Mouse (Mus musculus): ENCODE measurements around the gene Wars.

The Wars gene

DNA sequence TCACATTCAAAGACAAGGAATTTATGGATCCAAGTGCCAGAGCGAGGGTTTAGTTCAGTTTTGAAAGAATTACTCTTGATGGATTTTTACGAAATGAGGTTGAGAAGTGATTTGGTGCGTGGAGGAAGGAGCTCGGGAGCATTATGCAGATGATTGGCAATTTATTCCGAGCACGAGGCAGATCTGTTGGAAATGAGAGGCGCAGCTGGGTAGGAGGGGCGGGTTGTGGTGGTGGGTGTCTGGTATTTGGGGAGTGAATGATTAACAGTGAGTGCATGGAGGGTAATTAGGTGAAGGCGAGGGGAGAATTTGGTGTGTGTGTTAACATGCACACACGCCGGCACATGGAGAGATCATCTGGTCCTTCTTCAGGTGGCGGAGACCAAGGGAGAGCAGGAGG is 12.4 kb upstream of the Wars start:
- no peak for DNase-seq (ENCODE audit: low spot score)

DNA sequence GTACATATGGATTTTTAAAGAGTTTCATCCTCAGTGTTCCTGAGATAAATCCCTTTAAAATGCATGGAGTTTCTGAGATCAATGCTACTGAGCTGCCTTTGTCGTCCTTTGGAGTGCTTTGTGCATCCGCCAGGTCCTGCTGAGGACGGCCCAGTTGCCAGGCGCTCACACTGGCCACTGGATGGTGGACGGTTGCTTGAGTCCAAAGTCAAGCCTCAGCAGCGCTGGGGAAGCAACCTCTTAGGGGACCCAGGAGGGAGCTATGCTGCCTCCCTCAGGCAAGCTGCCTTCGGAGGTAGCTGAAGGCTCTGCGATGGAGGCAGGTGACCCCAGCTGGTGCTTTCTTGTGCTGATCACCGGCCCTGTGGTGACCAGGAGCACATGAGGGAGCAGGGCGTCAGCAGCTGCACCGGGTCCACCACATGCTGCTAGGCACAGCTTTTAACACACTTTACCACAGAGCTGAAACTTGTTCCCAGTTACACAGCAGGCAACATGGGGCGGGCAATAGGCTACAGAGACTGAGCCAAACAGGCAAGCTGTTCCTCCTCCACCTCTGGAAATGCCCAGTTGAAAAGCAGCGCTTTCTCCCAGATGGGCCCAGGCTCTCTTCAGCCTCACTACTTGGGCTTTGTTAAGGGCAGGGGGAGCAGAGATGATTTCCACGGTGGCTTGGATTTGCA is 11.8 kb upstream of the Wars start:
- DNase-seq (ENCODE audit: low spot score) = no peak

DNA sequence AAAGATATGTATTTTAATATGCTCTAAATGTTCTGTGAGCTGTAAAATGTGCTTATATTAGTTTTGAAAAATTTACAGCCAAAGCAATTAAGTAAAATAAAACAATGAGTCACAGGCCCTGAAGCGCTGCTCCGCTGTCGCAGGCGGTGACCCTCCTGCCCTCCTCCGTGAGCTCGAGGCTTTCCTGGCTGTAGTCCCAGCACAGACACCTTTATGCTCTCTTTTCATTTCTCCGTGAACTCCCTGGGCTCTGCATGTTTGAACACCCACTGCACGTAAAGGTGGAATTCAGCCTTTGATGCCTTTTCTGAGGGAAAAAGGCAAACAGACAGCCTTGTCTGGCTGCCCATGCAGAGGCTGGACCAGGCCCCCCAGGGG is 10.3 kb upstream of the Wars start:
- no peak for DNase-seq (ENCODE audit: low spot score)

DNA sequence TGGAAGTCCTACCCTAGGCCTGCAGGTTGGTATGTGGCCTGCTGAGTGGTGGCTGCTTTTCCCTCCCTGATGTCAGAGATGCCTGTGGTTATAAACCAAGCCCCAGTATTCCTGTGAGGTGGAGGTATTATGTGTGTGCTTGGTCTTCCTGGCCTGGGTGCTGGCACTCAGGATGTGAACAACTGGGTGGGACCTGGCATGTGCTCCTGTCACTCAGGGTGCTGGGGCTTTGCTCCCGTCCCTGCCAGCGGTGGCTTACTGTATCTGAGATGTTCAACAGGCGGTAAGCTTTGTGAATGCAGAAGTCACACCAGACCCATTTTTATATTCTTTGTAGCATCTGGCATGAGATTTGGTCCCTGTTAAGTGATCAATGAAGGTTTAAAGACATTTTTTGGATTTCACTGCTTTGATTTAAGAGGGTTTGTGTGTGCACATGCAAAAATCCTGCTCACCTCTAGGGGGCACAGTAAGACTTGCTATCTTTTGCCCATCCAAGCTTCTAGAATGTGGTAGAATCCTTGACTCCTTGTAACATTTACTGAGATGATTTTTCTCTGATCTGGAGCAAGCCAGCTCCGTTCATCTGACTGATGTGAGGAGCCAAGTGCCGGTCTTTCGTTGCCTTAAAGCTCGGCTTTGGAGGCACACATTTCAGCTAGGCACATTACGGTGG is 9.8 kb upstream of the Wars start:
- peak; percentile 85 for DNase-seq (ENCODE audit: low spot score)

DNA sequence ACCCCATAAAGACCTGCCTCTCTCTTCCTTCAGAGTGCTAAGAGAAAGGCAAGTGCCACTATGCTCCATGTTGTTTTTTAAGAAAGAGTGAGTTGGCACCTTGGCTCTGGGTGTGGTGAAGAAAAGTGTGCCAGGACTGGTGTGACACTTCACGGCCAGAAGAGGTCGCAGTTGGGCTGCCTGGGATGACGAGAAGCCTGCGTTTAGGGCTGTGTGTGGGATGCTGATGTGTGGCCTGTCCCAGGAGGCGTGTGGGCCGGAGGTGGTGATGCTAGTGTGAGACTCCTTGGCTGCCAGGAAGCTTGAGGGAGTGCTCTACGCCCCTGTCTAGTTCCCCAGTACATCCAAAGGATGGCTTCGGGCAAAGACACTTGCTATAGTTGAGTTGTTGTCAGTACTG is 9.0 kb upstream of the Wars start:
- peak; percentile 74 for DNase-seq (ENCODE audit: low spot score)

DNA sequence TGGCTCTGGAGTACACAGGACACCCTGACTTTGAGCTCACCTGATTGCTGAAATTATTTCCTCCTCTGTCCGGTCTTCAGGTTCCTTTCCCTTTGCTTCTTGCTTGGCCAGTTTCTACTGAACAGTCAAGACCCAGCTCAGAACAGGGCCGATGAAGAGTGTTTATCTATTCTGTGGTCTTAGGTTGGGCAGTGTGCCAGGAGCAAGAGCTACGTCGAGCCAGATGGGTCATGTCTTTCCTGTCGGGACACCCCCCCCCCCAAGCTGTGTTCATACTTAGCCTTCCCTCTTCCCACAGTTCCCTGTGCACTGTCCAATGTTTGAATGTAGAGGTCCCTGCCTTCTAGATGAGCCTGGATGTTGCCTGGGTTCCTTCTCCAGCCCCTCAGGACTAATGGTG is 7.4 kb upstream of the Wars start:
- DNase-seq (ENCODE audit: low spot score) = no peak

DNA sequence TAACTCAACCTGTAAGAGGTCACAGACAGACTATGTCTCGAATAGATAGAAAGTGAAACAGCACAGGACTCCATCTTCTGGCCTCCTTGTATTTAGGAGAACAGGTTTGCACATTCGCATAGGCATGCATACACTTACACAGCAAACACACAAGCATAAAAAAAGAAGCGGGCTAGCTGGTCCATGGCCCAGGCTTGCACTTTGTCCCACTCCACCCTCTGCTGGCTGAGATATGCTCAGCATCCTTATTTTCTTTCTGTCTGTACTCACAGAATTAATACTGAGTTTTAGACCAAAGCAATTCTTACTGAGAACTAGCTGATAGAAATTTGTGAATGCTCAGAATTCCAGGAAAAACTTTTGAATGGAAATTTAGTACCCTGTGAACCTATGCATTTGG is 2.0 kb upstream of the Wars start:
- no peak for DNase-seq (ENCODE audit: low spot score)

DNA sequence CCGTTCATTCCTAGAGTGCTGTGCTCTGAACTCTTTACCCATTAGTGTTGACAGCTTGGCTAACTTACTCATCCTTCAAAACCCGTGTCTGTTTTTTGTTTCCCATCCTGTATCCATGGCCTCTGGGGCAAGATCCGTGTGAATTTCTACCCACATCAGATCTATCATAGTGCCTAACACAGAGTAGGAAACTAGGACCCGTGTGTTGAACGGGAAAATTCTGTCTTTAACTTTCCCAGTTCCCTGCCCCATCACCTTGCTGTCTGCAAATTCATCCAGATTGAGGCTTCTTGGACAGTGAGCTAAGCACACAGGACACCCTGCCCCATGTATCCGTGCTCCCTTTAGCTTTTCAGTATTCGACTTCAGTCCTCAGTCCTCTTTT is 450 bp upstream of the Wars start:
- DNase-seq (ENCODE audit: low spot score) = no peak

DNA sequence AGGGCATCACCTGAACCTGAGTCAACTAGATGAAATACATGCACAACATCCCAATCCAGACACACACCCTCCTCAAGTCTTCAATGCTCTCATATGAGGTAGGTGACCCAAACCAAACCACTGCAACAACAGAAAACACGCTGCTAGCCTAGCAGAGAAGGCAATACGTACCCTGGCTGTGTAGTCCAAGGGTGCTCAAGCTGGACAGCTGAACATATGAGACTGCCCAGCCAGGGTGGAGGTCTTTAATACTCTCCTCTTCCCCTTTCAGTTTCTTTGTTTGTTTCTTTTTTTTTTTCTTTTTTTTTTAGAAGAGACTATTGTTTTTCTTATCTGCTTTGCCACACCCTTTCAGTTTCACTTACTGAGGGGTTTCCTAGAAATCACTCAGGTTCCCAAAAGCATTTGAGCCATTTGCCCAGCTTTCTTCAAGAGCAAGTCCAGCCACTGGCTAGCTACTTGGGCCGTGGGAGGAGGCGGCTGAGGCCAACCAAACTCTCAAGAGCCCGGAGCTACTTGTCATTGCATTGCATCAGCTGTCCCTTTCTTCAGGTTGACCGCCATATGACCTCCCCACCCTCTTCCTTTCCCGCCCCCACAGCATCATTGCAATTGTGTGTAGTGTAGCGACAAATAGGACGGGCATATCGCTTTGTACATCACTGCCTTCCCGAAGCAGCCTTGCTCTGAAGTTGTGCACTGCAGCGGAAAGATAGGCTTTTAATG is 822 bp downstream of the Wars start, which contains the start of gene Wdr25:
Gene Wdr25, plus strand, starts transcription at position 643 of the 726 bp plus-strand sequence.
- no peak for DNase-seq (ENCODE audit: low spot score)

DNA sequence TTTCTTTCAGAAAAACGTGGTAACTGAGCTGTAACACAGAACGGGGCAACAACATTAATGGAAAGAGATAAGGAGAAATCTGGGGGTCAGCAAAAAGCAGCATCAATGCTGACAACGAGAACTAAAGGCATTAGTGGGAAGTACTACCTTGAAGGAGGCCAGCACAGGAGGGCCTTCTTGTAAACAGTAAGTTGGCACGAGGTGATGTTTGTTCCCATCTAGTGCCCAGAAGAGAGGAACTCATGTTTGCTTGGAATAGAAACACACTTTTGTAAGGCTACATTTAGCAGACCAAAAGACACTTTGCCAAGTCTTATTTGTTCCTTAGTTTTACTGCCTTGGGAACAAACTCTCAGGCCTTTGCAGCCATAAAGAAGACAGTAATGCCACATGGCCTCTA is 5.3 kb downstream of the Wars start:
- no peak for DNase-seq (ENCODE audit: low spot score)

DNA sequence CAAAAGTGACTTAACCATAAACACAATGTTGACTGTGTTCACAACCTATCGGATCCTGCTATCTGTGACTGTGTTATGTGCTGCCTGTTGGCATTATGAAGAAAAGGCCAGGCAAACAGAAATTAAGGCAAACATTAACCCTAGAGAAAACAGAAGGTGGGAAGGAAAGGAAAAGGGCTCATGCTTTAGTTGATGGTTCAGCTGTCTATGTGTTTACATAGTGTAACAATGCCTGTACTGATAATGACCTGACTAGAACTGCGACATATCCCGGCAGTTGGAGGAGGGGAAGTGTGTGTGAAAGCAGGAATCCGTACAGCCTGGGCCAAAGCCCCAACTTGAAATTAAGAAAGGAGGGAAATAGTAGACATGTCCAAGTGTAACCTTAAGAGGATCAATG is 6.9 kb downstream of the Wars start:
- no peak for DNase-seq (ENCODE audit: low spot score)

DNA sequence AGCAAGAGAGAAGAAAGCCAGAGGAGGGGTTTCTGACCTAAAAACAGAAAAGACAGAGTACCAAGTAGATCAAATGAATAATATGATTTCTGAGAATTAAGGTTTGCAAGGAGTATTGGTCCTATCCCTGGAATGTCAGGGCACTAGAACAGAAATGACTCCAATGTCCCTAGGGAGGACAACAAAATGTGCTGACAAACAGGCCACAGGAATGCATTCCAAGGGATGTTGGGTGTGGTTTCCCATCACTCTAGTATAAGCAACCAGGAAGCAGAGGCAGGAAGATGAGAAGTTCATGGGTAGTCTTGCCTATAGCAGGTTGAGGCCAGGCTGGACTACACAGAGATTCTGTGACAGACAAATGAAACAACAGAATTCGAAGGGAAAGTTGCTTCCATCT is 8.1 kb downstream of the Wars start:
- DNase-seq (ENCODE audit: low spot score) = no peak

DNA sequence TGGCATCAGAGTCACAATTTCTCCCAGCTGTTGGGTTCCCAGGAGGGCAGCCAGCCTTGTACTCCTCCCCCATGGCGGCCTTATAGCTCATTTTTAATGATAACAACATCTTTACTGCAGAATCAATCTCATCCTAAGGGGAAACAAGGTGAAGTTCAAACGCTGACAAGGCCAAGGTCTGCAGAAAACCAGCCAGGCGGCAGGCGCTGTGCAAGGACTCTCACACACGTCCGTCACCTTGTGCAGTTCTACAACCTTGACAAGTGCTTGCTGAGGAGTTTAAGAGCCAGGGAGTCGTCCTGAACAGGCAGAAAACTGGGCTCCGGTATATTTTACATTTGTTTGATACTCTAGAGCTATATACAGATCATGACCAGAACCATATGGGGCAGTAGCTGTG is 11.2 kb downstream of the Wars start:
- no peak for DNase-seq (ENCODE audit: low spot score)

DNA sequence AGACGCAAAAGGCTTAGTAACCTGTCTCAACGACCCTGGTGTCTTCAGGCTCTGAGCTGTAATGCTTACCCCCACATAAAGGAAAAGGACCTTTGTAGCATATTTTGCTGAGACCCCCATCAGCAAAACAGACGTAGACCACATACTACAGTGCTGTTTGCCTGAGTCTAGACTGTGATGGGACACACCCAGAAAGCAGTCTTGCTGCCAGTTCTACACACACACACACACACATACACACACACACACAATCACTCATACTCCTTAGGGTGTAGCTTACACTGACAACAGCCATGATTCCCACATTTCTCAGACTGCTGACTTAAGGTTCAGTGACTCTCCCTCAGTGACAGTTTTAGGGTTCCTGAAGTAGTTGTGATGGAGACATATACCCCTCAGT is 12.8 kb downstream of the Wars start:
- DNase-seq (ENCODE audit: low spot score) = no peak

DNA sequence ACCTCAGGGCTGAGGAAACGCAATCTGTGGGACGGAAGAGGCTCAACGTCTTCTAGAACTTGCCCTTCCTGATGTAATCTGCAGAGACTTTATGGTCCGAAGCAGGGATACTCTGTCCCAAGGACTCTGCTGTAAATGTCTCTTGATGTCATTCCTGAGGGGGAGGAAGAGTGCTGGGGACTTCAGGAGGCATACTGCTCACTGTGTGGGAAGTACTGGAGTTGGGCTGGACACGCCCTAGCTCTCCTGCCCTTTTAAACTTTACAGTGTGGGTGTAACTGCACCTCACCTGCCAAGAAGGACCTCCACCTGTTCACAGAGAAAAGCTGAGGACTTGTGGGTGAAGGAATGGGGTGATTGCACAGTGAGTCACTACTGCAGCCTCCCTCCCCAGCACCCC is 13.4 kb downstream of the Wars start:
- no peak for DNase-seq (ENCODE audit: low spot score)

DNA sequence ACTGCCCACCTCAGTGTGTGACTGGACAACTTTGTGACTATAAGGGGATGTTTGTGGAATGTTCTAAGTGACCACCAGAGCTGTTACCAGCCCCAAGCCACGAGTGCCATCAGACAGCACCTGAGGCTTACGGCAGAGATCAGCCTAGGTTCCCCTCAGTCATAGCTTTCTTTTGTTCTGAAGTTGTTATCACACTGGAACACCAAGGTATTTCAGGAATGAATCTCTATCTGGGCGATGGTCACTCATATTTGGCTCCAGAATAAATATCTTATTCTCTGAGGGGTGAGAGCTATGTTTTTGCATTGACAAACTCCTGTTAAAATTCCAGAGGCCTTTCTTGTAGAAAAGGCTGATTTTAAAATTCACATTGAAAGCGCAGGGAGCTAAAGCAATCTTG is 14.8 kb downstream of the Wars start:
- no peak for DNase-seq (ENCODE audit: low spot score)

DNA sequence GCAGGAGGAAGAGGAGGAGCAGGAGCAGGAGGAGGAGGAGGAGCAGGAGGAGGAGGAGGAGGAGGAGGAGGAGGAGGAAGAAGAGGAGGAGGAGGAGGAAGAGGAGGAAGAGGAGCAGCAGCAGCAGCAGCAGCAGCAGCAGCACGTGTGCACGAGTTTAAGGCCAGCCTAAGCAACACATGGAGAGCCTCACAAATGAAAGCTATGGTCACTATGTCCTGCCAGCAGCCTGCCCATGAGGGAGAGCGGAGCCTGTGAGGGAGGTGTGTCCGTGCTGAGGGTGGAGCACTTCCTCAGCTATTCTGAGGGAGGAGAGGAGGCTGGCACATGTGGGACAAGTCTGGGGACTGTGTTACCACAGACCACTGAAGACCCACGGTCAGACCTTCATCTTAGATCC is 20.9 kb downstream of the Wars start:
- no peak for DNase-seq (ENCODE audit: low spot score)

DNA sequence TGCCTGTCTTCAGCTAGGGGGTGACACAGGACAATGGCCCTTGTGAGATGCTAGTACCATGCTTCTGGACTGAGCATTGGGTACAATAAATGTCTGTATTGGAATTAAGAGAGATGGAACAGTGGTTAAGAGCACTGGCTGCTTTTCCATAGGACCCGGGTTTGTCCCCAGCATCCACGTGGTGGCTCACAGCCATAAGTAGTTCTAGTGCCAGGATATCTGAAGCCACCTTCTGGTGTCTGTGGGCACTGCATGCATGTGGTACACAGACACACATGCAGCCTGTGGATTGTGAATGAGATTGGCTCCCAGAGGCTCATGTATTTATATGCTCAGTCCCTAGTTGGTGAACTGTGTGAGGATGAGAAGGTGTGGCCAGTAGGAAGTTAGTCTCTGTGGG is 24.4 kb downstream of the Wars start:
- DNase-seq (ENCODE audit: low spot score) = no peak

DNA sequence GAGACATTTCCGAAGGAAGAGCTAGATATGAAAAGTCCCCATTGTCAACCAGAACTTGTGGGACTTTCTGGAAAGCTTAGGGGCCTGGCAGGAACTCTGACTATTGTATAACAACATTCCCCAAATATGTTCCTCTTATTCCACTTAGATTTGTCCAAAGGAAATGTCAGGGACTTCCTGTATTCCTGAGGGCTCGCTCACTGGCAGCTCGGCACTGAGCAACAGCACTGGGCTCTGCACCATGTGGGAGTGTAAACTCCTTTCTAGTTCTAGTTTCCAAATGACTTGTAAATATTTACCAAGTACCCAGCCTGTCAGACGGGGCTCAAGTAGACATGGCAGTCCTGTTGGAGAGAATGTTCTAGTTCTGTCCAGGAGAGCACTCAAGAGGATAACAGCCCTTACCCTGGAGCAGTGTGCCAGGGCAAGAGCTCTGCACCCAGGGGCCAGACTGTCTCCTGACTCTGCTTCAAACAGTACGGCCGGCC is 28.9 kb downstream of the Wars start:
- no peak for DNase-seq (ENCODE audit: low spot score)

DNA sequence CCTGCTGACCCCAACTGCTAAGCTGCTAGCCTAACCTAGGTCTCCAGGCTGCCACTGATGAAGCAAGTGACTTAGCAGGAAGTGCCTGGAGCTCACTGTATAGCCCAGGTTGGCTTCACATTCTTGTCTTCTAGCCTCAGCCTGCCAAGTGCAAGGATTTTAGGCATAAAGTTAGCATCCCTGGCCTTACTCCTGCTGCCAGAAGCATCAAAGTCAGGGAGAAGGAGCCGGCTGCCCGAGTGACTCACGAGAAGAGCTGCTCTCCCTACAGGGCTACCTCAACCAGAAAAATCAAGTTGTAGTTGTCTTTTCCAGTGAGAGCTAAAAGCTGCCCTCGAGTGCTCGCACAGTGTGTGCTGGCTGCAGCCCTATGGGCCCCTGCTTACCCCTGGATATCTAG is 35.5 kb downstream of the Wars start:
- DNase-seq (ENCODE audit: low spot score) = no peak

DNA sequence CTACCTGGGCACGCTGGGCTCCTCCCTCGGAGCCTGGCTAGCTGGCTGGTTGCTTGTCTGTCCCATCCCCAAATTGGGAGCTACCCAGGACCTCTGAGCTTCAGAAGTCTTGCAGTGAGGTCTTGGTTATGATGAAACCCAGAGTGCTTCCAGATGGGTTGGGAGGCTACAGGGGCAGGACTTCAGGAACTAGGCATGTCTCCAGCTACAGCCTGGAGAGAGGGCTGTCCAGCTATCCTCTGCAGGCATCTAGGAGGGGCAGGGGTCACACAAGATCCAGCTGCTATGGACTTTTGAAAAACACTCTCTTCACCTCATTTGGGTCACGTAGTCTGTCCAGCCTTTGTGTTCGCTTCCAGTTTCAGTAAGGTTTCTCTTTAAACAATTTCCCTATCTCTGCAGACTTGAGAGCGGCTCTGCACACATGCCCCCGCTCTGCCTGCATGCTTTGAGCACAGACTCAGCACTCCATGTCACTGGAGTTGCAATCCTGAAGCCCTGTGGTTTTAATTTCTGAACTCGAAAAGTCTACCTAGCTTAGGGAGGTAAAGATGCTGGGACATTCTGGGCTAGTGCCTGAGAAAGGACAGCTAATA is 36.3 kb downstream of the Wars start:
- DNase-seq (ENCODE audit: low spot score) = no peak

DNA sequence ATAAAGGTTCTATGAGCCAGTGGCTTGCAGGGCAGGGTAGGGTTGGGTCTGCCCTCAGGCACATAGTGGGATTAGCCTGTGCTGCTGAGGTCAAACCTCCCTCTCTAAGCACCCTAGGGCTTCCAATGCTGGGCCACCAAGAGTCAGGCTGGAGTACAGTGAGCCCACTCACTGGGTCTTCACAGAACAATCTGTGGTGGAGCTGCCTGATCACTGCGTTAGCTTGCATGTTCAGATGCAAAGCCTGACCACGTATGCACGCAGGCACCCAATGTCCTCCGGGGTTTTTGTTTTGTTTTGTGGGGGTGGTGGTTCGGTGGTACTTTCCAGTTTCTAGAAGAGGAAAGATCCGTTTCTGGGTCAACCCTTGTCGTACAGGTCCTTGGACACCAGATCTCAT is 36.9 kb downstream of the Wars start:
- DNase-seq (ENCODE audit: low spot score) = no peak

DNA sequence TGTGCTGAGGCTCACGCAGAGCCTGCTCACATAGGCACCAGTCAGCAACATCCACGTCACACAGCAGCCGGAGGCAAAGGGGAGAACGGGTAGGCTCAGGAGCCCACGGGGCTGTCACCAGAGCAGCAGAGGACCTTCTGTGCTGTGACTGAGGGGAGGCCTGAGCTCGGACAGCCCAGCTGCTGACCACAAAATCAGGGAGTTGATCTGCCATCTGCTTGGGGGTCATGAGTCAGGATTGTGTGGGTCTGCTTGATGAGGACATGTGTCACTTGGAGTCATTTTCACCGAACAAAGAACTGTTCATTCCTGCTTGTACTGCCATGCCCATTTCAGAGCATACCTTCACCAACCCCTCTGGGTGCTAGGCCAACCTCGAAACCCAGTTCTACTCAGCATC is 37.8 kb downstream of the Wars start:
- DNase-seq (ENCODE audit: low spot score) = no peak
